Mouse (Mus musculus) neutrophil, adult 59 days (primary cell): ENCODE measurements around the gene Sult6b1. TPM values are rescaled to one million over a fixed set of nuclear protein-coding genes. Genes with fewer than 3 reads are reported as not detected.

Source experiments
- total RNA-seq, 2 experiments: library from RNA; stranded (reverse); gene quantifications; 1 replicate in 1 of 2; 2 replicates in 1 of 2; pipeline ENCODE4 v1.2.4; 2023

Sult6b1 gene
- total RNA-seq, result not detected

DNA sequence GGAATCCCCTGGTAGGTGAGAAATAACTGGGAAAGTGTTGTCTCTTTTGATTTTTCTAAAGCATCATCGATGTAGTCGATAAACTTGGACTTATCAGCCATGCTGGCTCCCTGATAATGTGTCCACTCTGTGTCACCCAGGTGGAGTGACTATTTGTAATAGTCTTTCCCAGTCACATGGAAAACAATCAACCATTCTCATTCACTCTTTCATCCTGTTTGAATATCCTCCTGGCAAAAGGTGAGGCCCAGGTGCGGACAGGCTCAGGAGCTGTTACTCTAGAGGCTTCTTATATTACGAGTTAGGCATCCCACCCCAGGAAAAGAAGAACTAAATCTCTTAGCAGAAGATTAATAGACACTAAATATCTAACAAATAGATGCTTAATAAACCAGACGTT, at the start of gene Sult6b1:
Sult6b1 (minus strand) TSS at position 101 of the 400 bp plus-strand sequence.

DNA sequence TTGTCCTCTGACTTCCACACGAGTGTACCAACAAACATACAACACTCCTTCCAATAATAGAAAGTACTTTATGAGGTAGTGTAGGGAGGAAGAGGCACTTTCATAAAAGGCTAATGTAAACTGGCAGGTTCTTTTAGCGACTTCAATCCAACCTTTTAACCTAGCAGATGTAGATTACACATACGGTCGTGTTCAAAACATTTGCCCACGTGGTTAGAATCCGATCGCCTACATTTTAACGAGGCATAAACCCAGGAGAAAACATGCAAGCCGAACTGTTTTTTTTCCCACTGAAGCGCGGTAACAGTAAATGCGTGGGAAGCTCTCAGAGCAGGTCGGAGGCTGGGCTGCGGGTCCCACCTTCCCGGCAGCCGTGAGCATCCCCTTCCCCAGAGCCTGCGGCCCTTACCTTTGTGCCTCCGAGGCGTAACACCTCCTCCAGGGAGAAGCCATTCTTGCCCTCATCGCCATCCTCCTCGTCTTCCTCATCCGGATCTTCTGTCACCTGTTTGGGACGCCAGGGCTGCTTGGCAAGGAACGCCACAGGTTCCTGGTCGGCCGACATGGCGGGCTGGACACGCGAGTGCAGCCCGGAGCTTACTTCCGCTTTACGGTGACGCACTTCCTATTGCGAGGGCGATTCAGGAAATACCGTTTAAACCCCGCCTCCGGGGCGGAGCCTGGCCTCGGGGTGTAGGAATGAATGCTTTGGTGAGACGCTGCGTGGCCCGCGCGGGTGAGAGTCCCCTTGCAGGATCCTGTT, 29.9 kb upstream of the Sult6b1 start, which contains the start of the genes Cebpz and Ndufaf7:
Cebpz (minus strand) TSS at position 601 of the 763 bp plus-strand sequence.
Ndufaf7 (plus strand) TSS at position 671 of the 763 bp plus-strand sequence.

GRCm38 (mm10) chr17:78916369-78916813, 9.6 kb upstream of the Sult6b1 start, which contains the start of gene Cebpzos:
TSS of gene Cebpzos (plus strand) at chr17:78916500.

GRCm38 (mm10) chr17:78882401-78883112, 24.2 kb downstream of the Sult6b1 start, which contains the start of gene Eif2ak2:
TSS of gene Eif2ak2 (minus strand) at chr17:78882573.

GRCm38 (mm10) chr17:78834856-78835835, 71.6 kb downstream of the Sult6b1 start, which contains the start of the genes Heatr5b and Gpatch11:
TSS of gene Heatr5b (minus strand) at chr17:78835364.
TSS of gene Gpatch11 (plus strand) at chr17:78835567.

Other genes with a start within 250 kb of the Sult6b1 start
- gene Strn, start 169.8 kb downstream of the Sult6b1 start, total RNA-seq, result 10 to 100 TPM; 41.3 to 41.6 TPM
- gene Heatr5b, start 71.6 kb downstream of the Sult6b1 start, total RNA-seq, result 10 to 100 TPM; 20.0 to 21.3 TPM
- 10 to 100 TPM; 22.9 to 24.1 TPM for gene Gpatch11, start 71.4 kb downstream of the Sult6b1 start, total RNA-seq
- 10 to 100 TPM; 28.4 to 31.6 TPM for gene Eif2ak2, start 24.4 kb downstream of the Sult6b1 start, total RNA-seq
- 1 to 10 TPM; 6.9 TPM for gene Cebpzos, start 9.5 kb upstream of the Sult6b1 start, total RNA-seq
- 10 to 100 TPM; 67.5 to 70.8 TPM for gene Cebpz, start 30.1 kb upstream of the Sult6b1 start, total RNA-seq
- 10 to 100 TPM; 22.1 to 25.8 TPM for gene Ndufaf7, start 30.1 kb upstream of the Sult6b1 start, total RNA-seq
- 10 to 100 TPM; 46.0 to 54.2 TPM for gene Prkd3, start 113.8 kb upstream of the Sult6b1 start, total RNA-seq
- 1 to 10 TPM; 6.3 to 7.7 TPM for gene Qpct, start 144.9 kb upstream of the Sult6b1 start, total RNA-seq